Mouse (Mus musculus) mouse embryonic stem cell (cell line): ENCODE data around the gene Cd59b.
"Not testable (repeated sequence)": the region's sequence is repeated elsewhere in the genome, so short reads cannot be mapped to it uniquely, and the experiment has no call there.

ENCODE experiments used
- in situ Hi-C, 2 experiments: fragments of 300-500 bp; cut with MboI; formaldehyde crosslinking; loops; 1 replicate in 1 of 2; 3 replicates in 1 of 2; pipeline ENCODE4 v1.14.3; 2019 to 2020; ENCODE audit warnings: low sequenced_read_pairs in 2 of 2, low pct_unique_long_range_greater_than_20kb in 1 of 2, mixed read lengths in 1 of 2; ENCODE audit not compliant: unreplicated experiment in 1 of 2

Gene Cd59b

DNA sequence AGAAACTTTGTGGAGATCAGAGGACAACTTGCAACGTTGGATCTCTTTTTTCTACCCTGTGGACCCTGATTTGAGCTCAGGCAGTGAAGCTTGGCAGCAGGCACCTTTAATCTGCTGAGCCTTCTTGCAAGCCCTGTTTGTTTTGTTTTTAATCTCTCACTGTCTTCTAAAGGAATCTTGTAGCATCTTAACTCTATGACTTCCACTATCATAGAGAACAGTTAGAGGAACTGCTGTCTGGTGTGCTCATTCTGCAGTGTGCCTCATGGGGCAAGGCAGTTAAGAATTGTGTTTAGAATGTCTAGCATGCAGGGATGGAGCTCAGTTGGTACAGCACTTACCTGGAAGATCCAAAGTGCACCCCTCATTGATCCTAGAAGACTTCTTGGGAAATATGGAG, 30.3 kb downstream of the Cd59b start:
- in situ Hi-C loops, result no loop called here

DNA sequence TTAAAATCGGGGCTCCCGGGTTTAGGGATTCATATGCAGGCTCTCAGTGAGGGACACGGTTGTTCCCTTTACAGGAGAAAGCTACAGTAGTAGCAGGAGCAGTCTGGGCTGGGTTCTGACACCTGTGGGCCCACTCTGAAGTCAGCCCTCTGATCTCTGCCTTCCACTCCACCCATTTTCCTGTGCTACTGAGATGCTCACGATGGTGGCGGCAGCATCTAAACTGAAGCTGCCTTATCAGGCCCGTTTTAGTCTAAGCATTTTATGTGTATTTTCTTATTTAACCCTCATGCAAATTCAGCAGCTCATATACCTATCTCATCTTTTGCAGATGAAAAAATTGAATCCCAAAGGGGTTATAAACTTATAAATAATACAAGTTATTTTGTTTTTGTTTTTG, 35.2 kb downstream of the Cd59b start:
- in situ Hi-C loops, result no loop called here

DNA sequence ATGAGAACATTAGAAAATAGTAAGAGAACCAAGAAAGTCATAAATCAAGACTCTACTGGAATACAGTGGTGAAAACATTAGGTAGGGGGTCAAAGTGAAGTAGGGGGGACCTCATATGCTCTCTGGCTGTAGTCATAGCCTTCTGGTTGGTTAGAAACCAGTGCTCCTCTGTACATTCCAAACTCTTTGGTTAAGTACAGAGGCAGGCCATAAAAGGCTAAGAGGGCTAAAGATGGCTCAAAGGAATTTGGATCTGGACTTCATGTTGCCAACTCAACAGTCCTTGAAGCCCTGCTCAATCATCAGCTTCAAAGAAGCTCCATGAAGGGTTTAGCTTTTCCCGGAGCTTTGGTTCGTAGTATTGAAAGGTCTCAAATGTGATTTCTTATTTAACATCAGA, 39.4 kb downstream of the Cd59b start:
- in situ Hi-C loops, result not testable (repeated sequence)

DNA sequence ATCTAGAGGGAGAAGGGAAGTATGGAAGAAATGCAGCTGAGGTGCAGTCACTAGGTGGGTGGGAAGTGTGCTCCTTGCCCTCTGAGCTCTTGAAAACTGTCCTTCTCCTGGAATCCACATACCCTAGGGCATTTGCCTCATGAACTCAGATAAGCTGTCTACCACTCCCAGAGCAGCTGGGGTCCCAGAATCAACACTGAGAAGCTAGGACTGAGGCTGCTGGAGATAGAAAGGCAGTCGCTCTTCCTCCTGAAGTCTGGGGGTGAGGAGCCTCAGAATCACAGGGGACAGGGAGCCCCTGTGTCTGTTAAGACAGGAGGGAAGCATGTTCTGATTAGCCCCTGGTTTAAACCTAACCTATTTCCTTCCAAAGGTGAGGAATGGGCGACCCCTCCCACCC, 39.9 kb downstream of the Cd59b start:
- in situ Hi-C loops, result no loop called here

DNA sequence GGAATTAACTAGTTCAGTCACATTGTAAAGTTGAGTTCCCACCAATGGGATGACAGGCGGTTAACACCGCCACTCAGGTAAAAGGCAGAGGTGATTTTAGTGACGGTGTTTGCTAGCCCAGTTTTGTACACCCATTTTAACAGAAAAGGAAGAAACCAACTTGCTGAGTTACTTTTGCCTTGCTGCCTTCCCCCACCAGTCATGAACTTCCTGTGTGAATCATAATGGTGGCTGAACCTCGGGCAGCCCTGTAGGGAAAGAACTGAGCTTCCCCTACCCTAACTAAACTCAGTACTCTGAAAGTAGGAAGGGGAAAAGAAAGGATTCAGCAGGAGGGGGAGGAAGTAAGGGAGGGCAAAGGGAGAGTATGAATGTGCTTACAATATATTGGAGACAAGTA, 40.4 kb downstream of the Cd59b start:
- in situ Hi-C loops, result no loop called here

DNA sequence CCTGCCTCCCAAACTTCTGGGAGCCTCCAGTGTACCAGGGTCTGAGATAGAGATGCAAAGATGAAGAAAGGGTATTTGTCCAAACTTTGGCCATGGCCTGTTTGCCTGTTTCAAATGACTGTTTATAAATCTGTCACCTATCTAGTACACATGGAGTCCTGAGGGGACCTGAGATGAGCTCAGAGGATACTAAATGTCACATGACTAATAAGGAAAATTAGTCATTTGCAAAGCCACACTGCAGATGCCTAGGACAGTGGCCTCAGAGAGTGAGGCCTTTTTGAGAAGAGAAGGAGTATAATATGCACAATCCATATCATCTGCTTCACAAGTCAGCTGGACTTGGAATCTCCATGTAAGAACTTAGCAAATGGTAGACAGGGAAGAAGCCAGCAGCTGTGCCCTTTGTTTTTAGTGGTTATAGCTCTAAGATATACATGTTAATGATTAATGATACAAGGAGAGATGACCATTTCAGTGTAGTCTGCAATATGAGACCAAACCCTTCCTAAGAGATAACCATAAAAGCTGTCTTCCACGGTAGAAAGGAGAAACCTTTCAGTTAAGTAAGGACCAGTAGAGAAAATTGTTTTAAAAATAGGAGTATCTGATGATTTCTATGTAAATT, 41.6 kb downstream of the Cd59b start:
- in situ Hi-C loops, result not testable (repeated sequence)

DNA sequence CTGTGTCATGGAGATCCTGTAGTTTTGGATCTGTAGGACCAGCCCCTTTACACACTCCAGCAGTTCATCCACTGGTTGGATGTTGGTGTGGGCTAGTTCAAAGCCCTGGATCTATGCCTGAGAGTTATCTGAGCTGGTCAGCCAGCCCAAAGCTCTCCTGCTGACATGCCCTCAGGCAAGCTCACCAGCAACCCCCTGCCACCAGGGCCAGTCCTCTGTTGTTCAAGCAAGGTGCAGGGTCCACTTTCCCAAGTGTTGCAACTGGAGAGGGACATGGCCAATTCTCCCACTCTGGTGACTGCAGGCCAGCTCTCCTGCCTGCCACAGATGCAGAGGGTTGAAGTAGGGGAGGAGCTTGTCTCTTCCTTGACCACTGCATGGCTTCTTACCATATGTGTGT, 43.9 kb downstream of the Cd59b start:
- in situ Hi-C loops, result not testable (repeated sequence)

DNA sequence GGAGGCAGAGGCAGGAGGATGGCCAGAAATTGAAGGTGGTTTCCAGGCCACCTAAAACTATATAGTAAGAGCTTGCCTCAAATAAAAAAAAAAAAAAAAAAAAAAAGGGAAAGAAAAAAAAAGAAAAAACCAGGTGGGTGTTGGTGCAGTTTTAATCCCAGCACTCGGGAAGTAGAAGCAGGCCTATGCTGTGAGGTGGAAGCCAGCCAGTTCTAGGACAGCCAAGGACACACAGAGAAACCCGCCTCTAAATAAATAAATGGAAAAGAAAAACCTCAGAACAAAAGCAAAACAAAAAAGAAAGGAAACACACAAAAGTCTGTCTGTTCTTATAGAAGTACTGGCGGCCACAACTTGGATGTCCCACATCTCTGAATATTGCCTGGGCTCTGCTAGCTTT, 45.2 kb downstream of the Cd59b start:
- in situ Hi-C loops, result no loop called here

DNA sequence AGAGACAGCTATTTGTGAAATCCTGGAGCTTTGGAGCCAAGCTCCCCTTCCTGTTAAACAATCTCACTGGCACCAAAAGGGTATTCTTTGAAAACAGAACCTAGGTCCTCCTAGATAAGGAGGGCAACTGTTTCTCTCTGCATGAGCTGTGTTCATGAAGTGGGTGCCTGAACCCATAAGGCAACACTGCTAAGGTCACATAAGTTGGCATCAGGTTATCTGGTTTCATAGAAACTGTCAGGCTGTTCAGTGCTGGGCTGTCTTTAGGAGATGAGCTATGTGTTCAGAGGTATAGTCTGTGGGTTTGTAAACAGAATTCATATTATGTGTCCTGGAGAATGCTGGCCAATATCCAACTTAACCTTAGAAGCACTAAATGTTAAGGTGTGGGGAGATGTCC, 47.5 kb downstream of the Cd59b start:
- in situ Hi-C loops, result not testable (repeated sequence)

DNA sequence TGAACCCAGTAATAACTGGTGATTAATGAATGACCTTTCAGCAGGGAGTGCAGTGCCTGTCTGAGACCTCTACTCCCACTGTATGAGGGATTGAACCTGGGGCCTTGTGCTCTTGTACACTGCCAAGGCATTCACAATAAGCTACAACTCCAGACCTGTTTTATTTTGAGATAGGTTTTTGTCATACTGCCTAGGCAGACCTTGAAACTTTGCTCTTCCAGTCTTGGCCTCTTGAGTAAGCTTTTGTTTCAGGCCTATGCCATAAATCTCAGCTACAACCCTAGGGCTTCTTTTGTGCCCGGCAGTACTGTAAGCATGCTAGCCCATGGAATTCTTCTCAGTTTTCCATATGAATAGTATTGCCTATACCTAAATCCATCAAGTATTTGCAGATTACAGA, 49.4 kb downstream of the Cd59b start:
- in situ Hi-C loops, result no loop called here

DNA sequence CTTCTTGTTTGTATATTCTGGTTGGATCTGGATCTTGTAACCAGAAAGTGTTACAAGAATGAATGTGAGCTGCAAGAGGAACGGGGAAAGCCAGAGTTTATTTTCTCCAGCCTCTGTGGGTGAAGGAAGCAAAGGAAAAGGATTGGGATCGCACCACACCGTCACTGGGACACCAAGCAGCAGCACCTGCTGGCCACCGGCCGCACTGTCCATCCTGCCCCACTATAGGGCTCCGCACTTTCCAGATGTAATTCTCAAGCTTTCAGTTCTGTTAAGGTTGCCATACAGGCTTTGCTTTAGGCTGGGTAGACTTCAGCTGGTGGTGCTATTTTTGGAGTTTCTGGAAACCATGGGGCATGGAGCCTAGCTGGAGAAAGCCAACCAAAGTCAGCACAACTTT, 50.7 kb downstream of the Cd59b start:
- in situ Hi-C loops, result loop anchor here in 1 of 2 experiments (10.0 kb wide), 1 partner anchor 86 kb away; no protein-coding TSS in a partner anchor

DNA sequence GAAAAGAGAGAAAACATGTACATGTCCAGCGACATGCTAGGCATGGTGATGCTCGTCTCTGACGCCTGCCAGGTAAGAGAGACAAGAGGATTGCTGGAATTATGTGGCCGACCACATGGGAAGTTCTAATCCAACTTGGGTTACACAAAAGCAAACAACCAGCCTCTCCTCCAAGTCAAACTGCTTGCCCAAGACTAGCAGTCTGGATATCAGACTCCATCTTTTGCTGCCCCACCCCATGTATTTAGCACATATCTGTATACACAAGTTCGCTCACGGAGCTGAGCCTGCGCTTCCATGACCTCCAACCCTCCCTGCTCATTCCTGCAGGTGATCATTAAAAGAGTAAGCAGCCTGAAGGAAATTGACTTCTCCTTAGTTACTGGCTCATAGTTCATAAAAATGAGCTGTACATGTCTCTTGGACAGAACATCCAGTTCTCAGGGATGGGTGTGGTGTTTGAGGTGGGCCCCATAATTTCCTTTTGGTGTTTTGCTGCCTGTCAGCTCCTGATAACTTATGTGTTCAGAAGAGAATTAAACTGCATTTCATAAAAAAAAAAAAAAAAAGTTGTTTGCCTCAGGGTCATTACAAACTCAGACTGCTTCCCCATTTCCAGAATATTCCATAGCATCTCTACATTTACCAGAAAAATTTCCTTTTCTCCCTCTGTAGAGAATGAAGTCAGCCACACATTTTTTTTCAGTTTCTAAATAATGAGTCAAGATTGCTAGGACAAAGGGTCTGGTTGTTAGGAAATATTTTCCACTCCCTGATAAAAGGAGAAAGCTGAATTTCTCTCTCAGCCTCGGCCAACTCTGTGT, 52.2 kb downstream of the Cd59b start:
- in situ Hi-C loops, result loop anchor here in 1 of 2 experiments (10.0 kb wide), 1 partner anchor 87 kb away; no protein-coding TSS in a partner anchor

DNA sequence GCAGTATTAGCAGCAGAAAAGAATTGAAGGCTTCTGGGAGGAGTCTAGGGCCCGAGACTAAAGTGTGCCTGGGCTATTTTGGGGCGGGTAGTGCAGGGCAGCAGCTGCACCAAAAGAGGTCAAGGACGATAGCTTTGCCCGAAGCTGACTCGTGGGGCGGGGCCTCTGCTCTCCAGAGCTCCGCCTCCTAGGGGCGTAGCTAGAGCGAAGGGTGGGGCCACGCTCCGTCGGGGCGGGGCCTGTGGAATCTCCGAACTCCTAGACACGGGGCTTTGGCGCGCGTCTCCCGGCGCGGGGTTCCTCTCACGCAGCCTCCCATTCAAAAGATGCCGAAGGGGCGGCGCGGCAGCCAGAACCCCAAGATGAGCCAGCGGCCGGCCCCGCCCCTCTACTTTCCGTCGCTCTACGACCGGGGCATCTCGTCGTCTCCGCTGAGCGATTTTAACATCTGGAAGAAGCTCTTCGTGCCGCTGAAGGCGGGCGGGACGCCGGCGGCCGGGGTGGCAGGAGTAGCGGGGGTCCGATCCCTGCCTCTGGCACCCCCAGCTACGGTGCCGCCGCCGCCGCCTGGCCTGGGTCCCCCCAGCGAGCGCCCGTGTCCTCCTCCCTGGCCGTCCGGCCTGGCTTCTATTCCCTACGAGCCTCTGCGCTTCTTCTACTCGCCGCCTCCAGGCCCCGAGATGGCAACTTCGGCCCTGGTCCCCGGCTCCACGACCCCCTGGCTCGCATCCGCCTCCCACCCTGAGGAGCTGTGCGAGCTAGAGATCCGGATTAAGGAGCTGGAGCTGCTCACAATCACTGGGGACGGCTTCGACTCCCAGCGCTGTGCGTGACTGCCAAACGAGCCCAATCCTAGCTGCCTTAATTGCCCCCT, 53.1 kb downstream of the Cd59b start, which contains the start of gene A930018P22Rik:
TSS of gene A930018P22Rik (plus strand) at position 265 of the 874 bp plus-strand sequence.
- in situ Hi-C loops, result loop anchor here in 1 of 2 experiments (10.0 kb wide), 1 partner anchor 88 kb away; no protein-coding TSS in a partner anchor

DNA sequence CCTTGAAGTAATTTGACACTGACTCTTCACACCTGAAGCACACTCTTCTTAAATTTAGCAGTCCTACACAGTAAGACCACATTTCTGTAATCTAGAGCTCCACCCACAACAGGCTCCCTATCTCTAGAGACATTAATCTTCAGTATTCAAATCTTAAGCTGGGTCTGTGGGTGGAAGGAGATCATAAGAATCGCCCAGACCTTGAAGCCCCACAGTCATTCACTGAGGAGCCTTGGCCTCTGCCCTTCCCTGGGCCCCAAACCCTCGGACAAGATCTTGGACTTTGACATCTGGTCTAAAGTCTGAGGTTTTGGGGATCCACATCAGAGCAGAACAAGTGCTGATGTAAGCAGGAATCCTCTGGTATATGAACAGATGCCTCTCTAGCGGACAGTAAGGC, 53.9 kb downstream of the Cd59b start:
- in situ Hi-C loops, result loop anchor here in 1 of 2 experiments (10.0 kb wide), 1 partner anchor 89 kb away; no protein-coding TSS in a partner anchor

DNA sequence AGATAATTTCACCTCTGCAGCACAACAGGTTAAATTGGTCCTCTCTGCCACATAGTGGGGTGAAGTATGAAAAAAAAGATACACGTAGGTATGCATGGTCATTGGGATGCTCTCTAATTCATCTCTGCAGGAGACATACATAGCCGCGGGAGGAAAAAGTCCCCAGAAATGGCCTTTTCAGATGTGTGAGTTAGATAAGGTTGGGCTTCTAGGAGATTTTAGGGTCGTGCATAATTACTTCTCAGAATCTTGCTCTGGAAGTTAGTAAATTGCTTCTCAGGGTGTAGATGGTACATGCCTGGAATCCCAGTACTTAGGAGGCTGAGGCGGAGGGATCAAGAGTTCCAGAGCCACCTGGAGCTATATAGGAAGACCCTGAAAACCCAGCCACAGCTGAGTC, 54.4 kb downstream of the Cd59b start:
- in situ Hi-C loops, result loop anchor here in 1 of 2 experiments (10.0 kb wide), 1 partner anchor 89 kb away; no protein-coding TSS in a partner anchor

DNA sequence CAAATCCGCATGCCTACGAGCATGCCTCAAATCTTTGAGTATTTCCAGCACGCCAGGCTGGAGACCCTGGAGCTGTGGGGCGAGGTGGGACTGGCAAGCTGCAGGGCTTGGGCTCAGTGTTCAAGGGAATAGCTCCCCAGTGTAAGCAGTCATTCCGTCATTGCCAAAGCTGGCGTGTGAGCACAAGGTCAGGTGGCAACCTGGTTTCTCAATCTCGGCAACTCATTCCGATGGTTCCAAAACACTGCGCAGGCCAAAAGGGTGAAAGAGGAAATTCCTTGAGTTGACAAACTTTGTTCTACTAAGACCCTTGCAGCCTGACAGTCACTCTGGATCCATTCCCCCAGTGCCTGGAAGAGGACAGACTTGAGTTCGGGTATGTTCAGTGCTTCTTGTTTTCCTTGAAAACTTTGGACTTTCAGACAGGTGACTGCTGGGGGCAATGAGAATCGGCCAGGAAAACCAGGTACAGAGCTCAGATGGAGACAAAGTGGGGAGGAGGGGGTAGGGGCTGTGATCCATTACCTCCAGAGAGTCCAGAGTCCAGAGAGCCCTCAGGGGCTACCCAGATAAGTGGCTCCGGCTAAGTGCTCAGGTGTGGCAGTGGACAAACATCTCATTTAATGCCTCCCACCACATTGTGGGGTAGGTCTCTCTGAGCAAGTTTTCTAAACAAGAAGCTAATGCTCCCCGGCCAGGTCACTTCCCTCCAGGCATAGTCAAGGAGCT, 59.3 kb downstream of the Cd59b start:
- in situ Hi-C loops, result loop anchor here (10.0 to 25.0 kb wide), 2 partner anchors 94 to 283 kb away; partner anchors contain the start of gene D430041D05Rik (in 1 of the 2)

DNA sequence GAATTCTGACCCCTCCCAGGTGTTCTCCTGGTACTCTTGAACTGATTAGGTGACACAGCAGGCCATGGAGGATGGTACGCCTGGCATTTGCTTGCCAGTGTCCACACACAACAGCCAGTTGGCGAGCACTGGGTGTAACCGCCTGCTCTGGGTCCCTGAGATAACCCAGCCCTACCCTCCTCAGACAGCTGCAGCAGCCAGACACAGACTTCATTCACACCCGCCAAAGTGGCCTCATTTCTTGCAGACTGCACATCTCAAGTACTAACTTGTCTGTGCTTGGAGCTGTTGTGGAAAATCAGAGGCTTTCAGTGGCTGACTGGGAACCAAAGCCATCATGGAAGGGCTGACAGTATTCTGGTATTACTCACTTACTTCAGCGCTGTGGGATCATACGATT, 60.5 kb downstream of the Cd59b start:
- in situ Hi-C loops, result loop anchor here (10.0 to 25.0 kb wide), 2 partner anchors 282 to 285 kb away; partner anchors contain the start of gene D430041D05Rik (in 2 of the 2)

DNA sequence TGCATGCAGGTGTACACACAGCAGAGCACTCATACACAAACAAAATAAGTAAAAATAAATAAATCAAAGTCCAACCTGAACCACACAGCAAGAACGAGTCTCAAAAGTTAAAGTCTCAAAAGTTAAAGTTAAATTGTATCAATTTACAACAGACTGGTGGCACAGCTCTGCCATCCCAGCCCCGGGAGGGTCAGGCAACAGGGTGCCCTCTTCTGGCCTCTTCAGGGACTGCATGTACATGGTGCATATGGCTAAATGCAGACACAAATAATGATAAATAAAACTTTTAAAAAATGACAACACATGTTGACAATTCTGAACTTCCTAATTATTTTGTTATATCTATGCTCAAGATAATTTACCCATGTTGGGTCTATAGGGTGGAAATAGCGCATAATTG, 61.3 kb downstream of the Cd59b start:
- in situ Hi-C loops, result loop anchor here (10.0 to 25.0 kb wide), 2 partner anchors 281 to 284 kb away; partner anchors contain the start of gene D430041D05Rik (in 2 of the 2)
